Mouse (Mus musculus): Measurements from ENCODE around the gene Bicra. TPM values are rescaled to one million over a fixed set of nuclear protein-coding genes. Genes with fewer than 3 reads are reported as not detected.
A peak's percentile ranks its signal among the peaks of the same experiment; 100 is the strongest.

Gene Bicra
- total and polyA plus RNA-seq, 3 experiments = 0.81 to 14.1 TPM; not detected in 1

DNA sequence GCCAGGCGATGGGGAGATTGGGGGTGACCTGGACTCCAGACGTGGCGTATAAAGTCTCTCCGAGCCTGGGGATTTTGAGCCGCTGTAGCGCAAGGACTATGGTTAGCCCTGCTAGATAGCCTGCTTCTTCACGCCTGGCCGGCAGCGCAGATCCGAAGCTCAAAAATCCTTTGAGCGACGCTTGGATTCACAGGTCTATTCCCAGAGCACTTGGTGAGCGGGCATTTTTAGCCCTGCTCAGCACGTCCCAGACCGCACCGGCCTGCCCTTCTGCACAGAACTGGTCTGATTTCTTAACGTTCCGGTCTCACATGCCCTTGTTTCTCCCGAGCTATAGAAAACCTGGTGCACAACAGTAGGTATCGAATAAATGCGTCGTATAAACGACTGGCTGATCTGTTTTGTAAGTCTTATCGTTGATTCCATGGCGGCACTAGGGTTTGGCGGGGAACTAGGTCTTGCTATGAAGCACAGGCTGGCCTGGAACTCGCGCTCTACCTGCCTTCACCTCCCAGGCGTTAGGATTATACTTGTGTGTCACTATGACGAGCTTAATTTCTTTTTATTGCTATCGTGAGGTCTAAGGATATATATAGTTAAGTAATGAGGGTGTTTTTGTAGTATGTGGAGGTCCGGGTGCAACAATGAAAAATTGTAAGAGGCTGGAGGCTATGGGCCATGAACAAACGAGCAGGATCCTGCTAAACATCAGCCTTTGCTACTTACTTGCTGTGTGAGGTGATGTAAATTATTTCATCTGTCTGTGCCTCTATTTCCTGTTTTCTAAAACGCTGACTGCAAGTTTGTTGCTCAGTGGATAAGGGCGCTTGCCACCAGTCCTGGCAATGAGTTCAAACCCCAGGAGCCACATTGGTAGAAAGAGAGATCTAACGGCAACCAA lies 1.2 kb upstream of the Bicra start (continued):
- TF ChIP-seq TAL1 (IDR thresholded peaks at IDR 0.05; ENCODE audit: low read length) (no peak), BHLHE40 (IDR thresholded peaks at IDR 0.05; ENCODE audit: borderline replicate concordance, low read depth, low read length) (no peak), ELF1 (IDR thresholded peaks at IDR 0.05; ENCODE audit: low read depth, low read length) (peak; percentile 54; the same call in 1 of the 2 replicates), ZC3H11A (IDR thresholded peaks at IDR 0.05; ENCODE audit: low read depth, low read length) (no peak)

DNA sequence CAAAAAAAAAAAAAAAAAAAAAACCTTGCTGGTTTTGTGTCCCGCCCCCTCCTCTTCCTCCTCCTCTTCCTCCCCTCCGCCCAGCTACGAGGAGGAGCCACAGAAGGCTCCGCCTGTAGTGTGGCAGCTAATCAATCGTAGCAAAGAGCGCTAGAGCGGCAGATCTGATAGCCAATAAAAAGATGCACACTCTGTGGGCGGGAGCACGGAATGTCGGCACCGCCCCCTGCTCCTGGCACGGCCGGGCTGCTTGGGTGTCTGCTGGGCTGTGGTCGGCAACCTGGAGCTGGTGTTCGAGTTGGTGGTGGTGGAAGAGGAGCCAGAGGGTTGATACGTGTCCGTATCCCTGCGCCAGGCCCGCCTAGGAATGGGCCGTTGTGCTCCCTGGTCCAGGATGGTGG lies 443 bp upstream of the Bicra start:
- peaks cover 48% of the 10 kb centered on the region for H3K79me2 ChIP-seq (ENCODE audit: control insufficient read depth, insufficient read depth, low read length, poor library complexity)
- peak overlapping the region; percentile 94 for H3K27ac ChIP-seq (ENCODE audit: control insufficient read depth, low read depth, low read length)
- no peaks in the 10 kb centered on the region for H3K27me3 ChIP-seq (ENCODE audit: control insufficient read depth in 1 of 2, insufficient read depth in 2 of 2, low read length in 2 of 2)
- DNase-seq (ENCODE audit: low read depth, low spot score) = peak; percentile 98
- H3K9ac ChIP-seq (ENCODE audit: control insufficient read depth, low read depth, low read length, poor library complexity, severe bottlenecking) = peak overlapping the region; percentile 84
- peaks cover 5 to 34% of the 10 kb centered on the region in 2 experiments for H3K4me1 ChIP-seq (ENCODE audit: control insufficient read depth in 1 of 2, insufficient read depth in 2 of 2, low read length in 2 of 2)
- peak overlapping the region; percentile 79 to 92 for H3K4me3 ChIP-seq (ENCODE audit: control insufficient read depth in 1 of 2, insufficient read depth in 1 of 2, low read depth in 2 of 2, low read length in 2 of 2)
- H3K36me3 ChIP-seq (ENCODE audit: control insufficient read depth in 1 of 2, insufficient read depth in 2 of 2, low read length in 2 of 2) = peaks cover 0 to 21% of the 10 kb centered on the region in 2 experiments; a peak in 2 of 4 replicates
- H3K9me3 ChIP-seq (replicated peaks; ENCODE audit: insufficient read depth, low read length) = no peaks in the 10 kb centered on the region
- TF ChIP-seq POLR2AphosphoS2 (IDR thresholded peaks at IDR 0.05; ENCODE audit: low read length) = peak; percentile 68
- TF ChIP-seq MAX (IDR thresholded peaks at IDR 0.05; ENCODE audit: low read length) = peak; percentile 8; the same call in 1 of the 2 replicates
- no peak for TF ChIP-seq SMC3 (IDR thresholded peaks at IDR 0.05; ENCODE audit: low read depth, low read length)
- TF ChIP-seq NRF1 (IDR thresholded peaks at IDR 0.05; ENCODE audit: insufficient read depth, low read depth, low read length, poor library complexity, severe bottlenecking) = 0 out of 2 replicates have a peak, but pooled peaks have one; percentile 29
- TF ChIP-seq CHD1 (IDR thresholded peaks at IDR 0.05; ENCODE audit: low read depth, low read length) = no peak
- TF ChIP-seq BHLHE40 (IDR thresholded peaks at IDR 0.05; ENCODE audit: borderline replicate concordance, low read depth, low read length) = no peak
- peak; percentile 71 for TF ChIP-seq NELFE (IDR thresholded peaks at IDR 0.05; ENCODE audit: low read depth, low read length)
- peak; percentile 24; the same call in 1 of the 2 replicates for TF ChIP-seq TCF12 (IDR thresholded peaks at IDR 0.05; ENCODE audit: low read depth, low read length)
- TF ChIP-seq RAD21 (IDR thresholded peaks at IDR 0.05; ENCODE audit: low read depth, low read length) = no peak
- TF ChIP-seq MAFK (IDR thresholded peaks at IDR 0.05; ENCODE audit: borderline replicate concordance, low read depth, low read length) = no peak
- TF ChIP-seq POLR2A (IDR thresholded peaks at IDR 0.05; ENCODE audit: control insufficient read depth in 1 of 2, insufficient read depth in 1 of 2, low read depth in 1 of 2, low read length in 2 of 2, poor library complexity in 1 of 2) = peak; percentile 68 to 77
- TF ChIP-seq SIN3A (IDR thresholded peaks at IDR 0.05; ENCODE audit: low read length) = peak; percentile 70
- TF ChIP-seq ZC3H11A (IDR thresholded peaks at IDR 0.05; ENCODE audit: low read depth, low read length) = no peak
- 0 out of 2 replicates have a peak, but pooled peaks have one; percentile 36 for TF ChIP-seq ZMIZ1 (IDR thresholded peaks at IDR 0.05; ENCODE audit: low read depth, low read length)
- TF ChIP-seq TAL1 (IDR thresholded peaks at IDR 0.05; ENCODE audit: low read length) = no peak
- TF ChIP-seq ELF1 (IDR thresholded peaks at IDR 0.05; ENCODE audit: low read depth, low read length) = peak; percentile 27; the same call in 1 of the 2 replicates
- TF ChIP-seq RCOR1 (IDR thresholded peaks at IDR 0.05; ENCODE audit: low read depth, low read length) = no peak
- TF ChIP-seq MYC (IDR thresholded peaks at IDR 0.05; ENCODE audit: low read depth, low read length) = 0 out of 2 replicates have a peak, but pooled peaks have one; percentile 8
- TF ChIP-seq GABPA (IDR thresholded peaks at IDR 0.05; ENCODE audit: low read depth, low read length) = no peak
- 0 out of 2 replicates have a peak, but pooled peaks have one; percentile 73 for TF ChIP-seq POLR2AphosphoS5 (IDR thresholded peaks at IDR 0.05; ENCODE audit: borderline replicate concordance, low read depth, low read length)
- TF ChIP-seq CHD2 (IDR thresholded peaks at IDR 0.05; ENCODE audit: low read length) = peak; percentile 87
- TF ChIP-seq TBP (IDR thresholded peaks at IDR 0.05; ENCODE audit: low read depth, low read length) = peak; percentile 63; the same call in 1 of the 2 replicates
- no peak for TF ChIP-seq USF1 (IDR thresholded peaks at IDR 0.05; ENCODE audit: low read depth, low read length)
- peak; percentile 6; the same call in 1 of the 2 replicates for TF ChIP-seq MXI1 (IDR thresholded peaks at IDR 0.05; ENCODE audit: low read depth, low read length)
- TF ChIP-seq CTCF (IDR thresholded peaks at IDR 0.05 in 2 of 3, conservative IDR thresholded peaks at IDR 0.05 in 1 of 3; ENCODE audit: control insufficient read depth in 1 of 3, insufficient read depth in 1 of 3, low read depth in 2 of 3, low read length in 3 of 3, poor library complexity in 1 of 3, severe bottlenecking in 1 of 3) = no peak
- peak; percentile 73; the same call in 1 of the 2 replicates for TF ChIP-seq HCFC1 (IDR thresholded peaks at IDR 0.05; ENCODE audit: low read depth, low read length)
- TF ChIP-seq GATA1 (IDR thresholded peaks at IDR 0.05; ENCODE audit: low read depth, low read length) = no peak
- no peak for TF ChIP-seq JUND (IDR thresholded peaks at IDR 0.05; ENCODE audit: low read depth, low read length)
- no peak for TF ChIP-seq MEF2A (IDR thresholded peaks at IDR 0.05; ENCODE audit: extremely low read depth, insufficient replicate concordance, low read depth, low read length, poor library complexity, severe bottlenecking)
- peak; percentile 98 for TF ChIP-seq ZNF384 (IDR thresholded peaks at IDR 0.05; ENCODE audit: low read depth, low read length)
- TF ChIP-seq EP300 (IDR thresholded peaks at IDR 0.05; ENCODE audit: low read depth in 1 of 2, low read length in 2 of 2) = no peak
- TF ChIP-seq KAT2A (conservative IDR thresholded peaks at IDR 0.05; ENCODE audit: low read depth, low read length) = no peak

Measured in MEL (cell line).